Mouse (Mus musculus) mouse trophoblast stem cell (cell line): ENCODE measurements around the gene Lsm11.

ENCODE experiments used
- in situ Hi-C, 2 experiments: fragments of 300-500 bp; cut with MseI, MboI; formaldehyde crosslinking; loops; 2 replicates in 1 of 2; 3 replicates in 1 of 2; pipeline ENCODE4 v1.15.1; 2025

Gene Lsm11

DNA sequence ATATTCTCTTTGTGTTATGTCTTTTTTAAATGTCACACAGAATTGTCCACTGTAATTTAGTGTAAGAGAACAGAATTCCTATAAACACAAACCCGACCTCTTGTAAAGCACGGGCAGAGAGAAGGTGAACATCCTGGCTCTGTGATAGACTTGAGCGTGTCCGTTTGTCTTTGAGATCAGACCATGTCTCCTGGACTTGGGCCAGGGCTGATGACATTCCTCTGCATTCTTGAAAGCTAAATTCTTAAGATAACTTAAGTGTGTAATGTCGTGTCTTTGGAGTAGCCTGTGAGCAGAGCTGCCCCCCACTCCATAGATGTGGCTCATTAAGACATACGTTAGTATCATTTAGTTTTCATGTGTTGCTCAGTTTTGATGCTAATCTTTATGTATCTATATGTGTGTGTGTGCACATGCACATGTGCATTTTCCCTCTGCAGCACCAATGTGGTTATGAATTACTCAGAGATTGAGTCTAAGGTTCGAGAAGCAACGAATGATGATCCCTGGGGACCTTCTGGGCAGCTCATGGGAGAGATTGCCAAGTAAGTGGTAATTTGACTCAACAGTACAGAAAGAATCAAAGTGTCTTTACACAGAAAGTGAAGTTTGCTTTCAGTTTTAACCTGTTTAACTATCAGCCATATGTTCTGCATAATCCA is 61.3 kb downstream of the Lsm11 start:
- in situ Hi-C loops: loop anchor here (10.0 kb wide), 1 partner anchor 89 kb away; no protein-coding TSS in a partner anchor

DNA sequence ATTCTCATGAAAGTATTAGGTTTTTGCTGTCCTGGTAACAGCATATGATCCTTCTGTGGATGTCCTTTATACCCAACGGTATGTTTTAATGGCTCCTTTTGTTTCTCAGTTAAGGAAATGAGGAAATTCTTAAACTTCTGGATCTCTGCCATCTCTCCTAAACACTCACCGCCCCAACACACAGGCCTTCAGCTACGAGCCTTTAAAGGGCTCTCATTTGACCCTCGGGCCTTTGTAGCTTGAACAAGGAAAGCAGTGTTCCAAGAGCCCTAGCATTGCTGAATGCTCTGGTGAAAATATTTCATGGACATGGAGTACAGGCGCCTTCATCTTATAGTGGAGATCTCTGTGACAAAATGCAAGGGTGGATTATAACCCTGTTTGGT is 63.1 kb downstream of the Lsm11 start:
- in situ Hi-C loops: loop anchor here (10.0 kb wide), 1 partner anchor 87 kb away; no protein-coding TSS in a partner anchor

GRCm38 (mm10) chr11:45881026-45881682 is 63.6 kb downstream of the Lsm11 start:
- in situ Hi-C loops: loop anchor here (10.0 kb wide), 1 partner anchor 86 kb away; no protein-coding TSS in a partner anchor

- in situ Hi-C loops: loop anchor here in 1 of 2 experiments (10.0 kb wide), 1 partner anchor 125 kb away; no protein-coding TSS in a partner anchor
These were observed 65.4 kb downstream of the Lsm11 start for GRCm38 (mm10) chr11:45879366-45879765.
